Mouse (Mus musculus) ES-E14 (cell line): ENCODE results near the gene Ebf1.

Experiments
- CHD2 ChIP-seq: IDR thresholded peaks from 2 replicates; pipeline ENCODE4 v1.6.1; 2014; ENCODE audit warnings: mild to moderate bottlenecking, low read depth, low read length, inconsistent platforms
- ZC3H11A ChIP-seq: IDR thresholded peaks from 2 replicates; pipeline ENCODE4 v1.6.1; 2012; ENCODE audit warnings: low read depth, mild to moderate bottlenecking, inconsistent platforms, low read length, borderline replicate concordance

GRCm38 (mm10) chr11:44641496-44641895 lies 24.4 kb downstream of the Ebf1 start:
- TF ChIP-seq CHD2 (no peak), ZC3H11A (no peak)
